Mouse (Mus musculus): ENCODE measurements around the gene 2310057M21Rik.
"Not testable (repeated sequence)": the region's sequence is repeated elsewhere in the genome, so short reads cannot be mapped to it uniquely, and the experiment has no call there.

Gene 2310057M21Rik

DNA sequence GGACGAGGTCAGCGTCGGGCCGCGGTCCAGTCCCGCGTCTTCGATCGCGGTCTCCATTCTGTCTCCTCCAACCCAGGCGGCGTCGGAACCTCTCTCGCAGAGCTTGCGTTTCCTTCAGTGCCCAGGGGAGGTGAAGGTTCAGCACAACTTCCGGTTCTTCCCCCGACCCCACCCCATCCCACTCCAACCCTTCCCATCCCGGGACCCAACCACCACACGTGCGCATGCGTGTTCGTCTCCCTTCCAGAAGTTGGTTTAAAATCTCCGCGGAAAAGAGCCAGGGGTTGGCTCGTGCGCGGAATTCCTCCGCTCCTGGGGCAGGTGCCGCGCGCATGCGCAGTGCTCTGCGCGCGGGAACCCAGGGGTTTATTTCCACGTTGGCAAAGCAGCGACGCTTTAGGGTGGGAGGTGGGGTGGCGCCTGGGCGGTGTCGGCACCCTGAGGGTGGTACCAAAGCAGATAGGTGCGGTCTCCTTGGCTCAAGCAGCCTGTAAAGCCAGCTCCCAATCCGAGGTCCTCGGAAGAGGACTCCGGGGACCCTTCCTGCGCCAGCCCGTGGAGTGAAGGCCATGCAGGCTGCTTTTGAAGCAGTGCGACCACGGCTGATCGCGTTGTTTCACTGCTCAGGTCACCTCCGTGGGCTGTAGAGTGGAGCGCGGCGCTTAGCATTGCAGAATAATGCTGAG is at the start of gene 2310057M21Rik:
2310057M21Rik (minus strand) TSS at position 145 of the 686 bp plus-strand sequence.
- DNase-seq, result peak; percentile 94 to 95

DNA sequence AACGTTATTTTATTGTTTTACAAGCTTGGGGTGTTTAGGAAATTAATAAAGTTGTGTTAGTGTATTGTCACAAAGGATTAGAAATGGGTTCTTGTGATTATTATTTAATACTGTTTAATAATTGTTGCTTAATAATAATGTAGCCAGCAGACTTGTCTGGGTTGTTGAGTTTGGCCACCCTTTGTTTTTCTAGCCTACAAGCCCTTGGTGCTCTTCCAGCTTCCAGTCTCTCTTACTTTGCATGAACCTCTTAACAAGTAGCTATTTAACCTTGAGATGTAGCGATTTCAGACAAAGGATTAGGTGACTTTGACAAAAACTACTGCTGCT is 49.3 kb upstream of the 2310057M21Rik start:
- no peak for DNase-seq

DNA sequence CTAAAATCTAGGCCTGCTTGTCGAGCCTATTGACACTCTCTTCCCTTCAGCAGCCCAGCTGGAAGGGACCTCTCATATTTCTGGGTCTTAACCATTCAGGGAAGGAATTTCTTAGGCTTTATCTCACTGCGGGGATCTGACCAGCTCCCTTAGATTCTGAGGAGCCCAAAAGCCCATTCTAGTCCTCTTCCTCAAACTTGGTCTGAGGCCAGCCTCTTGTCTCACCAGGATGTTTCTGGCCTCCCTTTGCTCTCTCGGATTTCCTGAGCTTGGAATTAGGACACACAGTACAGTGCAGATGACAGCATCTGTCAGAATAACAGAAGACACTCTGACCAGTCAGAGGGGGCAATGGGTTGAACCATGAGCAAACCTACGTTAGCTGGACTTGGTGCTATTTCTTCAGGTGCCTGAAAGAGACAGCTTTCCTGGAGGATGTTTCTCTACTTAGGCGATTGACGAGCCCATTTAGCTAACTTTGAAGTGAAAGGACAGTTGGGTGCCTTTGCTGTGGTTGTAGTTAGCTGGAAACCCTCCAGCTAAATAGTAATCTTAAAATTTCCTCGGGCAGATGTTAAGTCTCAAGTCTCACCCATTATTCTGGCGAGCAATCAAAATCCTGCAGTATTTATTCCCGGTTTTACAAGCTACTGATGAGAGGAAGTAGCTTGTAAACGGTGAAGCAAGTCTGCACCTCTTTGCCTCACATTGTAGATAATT is 48.8 kb upstream of the 2310057M21Rik start:
- DNase-seq, result peak in 1 of 2 experiments; percentile 9

DNA sequence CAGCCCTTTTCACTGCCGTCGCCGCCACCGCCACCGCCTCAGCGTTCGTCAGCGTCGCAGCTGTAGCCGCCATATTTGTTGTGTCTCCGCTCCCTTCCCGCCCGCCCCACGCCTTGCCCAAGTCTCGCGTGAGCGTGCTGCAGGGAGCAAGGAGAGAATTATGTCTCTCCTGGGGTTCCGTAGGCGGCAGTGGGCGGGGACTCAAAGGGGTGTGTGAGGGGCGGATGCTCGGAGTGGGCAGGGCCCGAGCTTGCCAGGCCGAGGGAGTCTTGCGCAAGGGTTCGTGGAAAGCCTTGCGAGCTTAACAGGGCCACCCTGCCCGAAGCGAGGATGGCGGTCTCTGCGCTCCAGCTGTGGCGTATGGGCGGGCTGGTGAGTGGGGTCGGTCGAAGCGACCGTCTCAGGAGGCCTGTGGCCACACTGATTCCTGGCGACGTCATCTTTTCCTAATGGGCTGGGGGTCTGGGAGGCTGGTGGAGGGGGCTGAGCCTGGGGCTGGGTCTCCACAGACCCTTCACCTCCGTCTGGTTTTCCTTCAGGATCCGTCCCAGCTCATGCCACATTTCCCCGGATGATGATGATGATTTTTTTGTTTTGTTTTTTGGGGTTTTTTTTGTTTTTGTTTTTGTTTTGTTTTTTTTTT is 48.0 kb upstream of the 2310057M21Rik start, which contains the start of the genes Ikzf5 and Acadsb:
Ikzf5 (minus strand) TSS at position 106 of the 643 bp plus-strand sequence.
Acadsb (plus strand) TSS at position 186 of the 643 bp plus-strand sequence.
- DNase-seq, result peak; percentile 99

DNA sequence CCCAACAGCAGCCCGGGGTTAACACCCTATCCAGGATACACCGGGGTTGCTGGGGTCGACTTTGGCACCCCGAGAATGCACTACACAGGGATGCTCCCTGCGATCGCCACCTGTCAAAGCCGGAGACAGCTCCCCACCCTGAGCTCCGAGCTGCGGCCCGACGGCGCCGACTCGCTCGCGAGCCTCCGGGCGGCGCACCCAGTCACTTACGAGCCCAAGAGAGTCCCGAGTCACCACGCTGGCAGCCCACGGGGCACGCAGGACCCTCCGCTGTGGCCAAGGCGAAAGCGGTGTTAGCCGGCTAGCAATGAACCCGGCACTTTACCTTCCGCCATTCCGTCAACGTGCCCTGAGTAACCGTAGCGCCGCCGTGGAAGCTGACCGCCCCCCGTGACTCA is 47.4 kb upstream of the 2310057M21Rik start:
- DNase-seq, result no peak

DNA sequence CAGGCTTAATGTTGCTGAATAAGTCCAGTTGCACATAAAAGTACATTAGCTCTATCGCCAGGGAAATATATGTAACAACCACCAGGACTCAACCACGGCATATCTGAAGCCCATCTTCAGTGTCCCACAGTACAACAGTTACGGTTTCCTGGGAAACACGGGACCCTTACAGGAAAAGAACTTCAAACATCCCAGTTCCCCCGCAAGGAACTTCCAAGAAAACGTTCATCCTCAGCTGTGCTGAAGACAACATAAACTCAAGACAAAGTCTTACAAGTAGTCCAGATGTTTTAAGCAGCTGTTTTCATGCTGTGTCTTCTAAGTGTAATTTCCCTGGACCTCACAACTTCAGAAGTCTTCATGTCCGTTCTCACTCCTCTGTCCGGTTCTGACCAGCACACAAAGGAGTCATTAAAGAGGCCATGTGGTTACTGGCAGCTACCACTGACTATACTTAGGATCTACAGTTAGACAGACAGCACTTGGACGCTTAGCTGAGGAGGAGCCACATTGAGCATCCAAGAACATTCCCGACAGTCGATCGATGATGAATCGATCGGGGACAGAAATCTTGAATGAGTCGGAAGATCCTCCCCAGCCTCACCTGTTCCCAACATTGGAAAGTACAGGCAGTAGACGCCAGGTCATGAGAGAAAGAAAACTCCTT is 46.9 kb upstream of the 2310057M21Rik start:
- no peak for DNase-seq

DNA sequence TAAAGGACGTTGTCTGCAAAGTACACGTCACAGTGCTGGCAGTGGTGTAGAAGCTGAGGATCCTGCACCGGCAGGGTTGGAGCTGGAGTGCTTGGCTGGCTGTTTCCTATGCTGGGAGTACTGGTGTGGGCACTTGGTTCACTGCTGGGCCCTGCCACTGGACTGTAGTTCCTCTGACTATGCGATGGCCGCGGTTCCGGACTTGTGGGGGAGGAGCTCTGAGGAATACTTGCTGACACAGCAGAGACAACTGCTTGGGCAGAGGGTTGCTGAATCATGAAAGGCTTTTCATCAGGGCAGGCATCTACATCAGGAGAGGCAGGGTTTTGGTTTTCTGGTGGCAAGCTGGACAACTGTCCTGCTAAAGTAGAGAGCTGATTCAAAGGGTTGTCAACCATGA is 29.2 kb upstream of the 2310057M21Rik start:
- DNase-seq, result not testable (repeated sequence)

DNA sequence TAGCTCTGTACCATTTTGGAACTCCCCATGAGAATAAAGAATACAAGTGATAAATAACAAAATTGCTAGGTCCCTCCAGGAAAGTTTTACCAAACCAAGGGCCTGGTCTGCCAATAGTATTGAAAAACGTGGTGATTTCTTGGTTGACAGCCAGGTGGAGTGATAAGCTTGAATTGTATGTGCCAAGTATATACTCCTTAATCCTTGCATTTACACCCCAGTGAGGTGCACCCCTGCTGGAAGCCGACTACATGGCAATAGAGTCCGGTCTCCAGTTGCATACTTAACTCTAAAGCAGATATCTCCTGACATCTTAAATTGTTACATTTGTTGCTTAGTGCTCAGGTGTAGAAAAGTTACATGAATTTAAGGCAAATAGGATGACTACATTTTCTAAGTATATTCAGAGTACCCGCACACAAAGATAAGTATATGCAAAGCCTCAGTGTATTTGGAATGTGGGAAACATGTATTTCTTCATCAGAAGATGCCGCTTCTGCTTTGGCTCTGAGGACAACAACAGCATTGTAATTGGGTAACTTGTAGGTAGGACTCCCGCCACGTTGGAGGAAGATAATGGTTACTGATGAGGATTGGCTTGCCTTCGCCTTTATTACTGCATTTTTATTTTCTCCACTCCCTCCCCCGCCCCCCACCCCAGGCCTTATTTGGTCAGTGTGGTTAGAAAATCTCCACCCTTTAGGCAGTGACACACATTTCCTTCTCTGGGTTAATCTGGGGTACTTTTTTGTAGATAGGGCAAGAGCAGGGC is 9.5 kb upstream of the 2310057M21Rik start:
- no peak for DNase-seq

DNA sequence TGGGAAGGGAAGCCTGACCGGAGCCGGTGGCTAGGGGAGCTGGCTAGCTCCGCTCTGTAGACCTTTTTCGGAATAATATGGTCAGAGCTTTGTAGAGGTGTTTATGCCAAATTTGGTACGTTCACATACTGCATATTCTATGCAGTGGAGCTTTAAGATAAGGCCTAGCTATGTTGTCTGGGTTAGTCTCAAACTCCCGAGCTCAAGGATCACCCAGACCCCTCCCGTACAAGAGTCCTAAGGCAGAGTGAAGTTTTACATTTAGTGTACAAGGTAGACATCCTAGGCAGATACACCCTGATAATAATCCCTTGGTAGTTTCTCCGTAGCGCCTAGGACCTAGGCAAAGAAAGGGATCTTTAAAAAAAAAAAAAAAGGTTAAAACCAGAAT is 8.9 kb upstream of the 2310057M21Rik start:
- no peak for DNase-seq

DNA sequence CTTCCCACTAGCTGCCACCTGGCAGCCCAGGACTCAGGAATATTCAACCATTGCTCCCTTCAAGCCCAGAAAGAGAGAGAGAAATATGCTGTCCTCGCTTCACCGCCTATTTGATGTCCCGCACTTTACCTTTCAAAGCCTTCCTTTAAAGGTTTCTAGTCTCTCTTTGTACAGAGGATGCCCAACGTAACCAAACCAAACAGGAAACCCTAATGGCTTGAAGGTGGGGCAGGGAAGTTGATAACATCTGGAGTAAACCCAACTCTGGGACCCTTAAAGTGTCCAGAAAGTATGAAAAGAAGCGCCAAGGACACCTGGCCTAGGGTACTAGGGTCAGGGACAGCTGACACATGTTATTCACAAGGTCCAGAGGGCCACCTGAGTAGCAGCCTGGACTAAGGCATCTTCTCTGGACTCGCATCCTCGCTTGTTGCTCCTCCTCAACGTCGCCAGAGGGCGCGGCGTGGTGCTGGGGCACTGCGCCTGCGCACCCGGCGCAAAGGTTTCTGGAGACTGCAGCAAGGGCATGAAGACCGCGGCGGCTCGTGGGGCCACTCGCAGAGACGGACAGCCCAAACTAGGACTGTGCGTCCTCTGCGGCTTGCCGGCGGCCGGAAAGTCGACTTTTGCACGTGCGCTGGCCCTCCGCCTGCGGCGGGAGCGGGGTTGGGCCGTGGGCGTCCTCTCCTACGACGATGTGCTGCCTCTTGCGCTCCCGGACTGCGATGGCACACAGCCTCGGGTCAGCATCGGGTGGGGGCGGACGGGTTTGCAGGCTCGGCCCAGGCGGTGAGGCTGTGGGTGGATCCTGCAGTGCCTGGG is 8.3 kb upstream of the 2310057M21Rik start, which contains the start of gene Pstk:
Pstk (plus strand) TSS at position 494 of the 822 bp plus-strand sequence.
- peak; percentile 92 to 94 for DNase-seq

DNA sequence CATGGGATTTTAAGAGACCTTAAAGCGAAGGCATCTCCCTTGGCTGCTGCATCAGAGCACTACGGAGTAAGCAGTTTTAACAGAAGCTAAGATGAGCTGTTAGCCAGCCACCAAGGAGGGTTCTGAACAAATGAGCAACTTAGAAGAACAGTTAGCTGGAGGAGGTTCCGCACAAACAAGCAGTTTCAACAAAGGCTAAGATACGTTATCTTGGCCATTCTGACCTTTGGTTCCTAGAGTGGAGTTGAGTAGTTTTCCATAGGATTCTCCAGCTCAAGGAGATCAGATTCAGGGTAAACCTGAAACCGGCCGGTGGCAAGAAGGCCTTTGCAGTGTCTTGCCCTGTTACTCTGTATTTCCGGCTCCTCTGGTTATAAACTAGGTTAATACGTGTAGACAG is 1.6 kb upstream of the 2310057M21Rik start:
- no peak for DNase-seq

DNA sequence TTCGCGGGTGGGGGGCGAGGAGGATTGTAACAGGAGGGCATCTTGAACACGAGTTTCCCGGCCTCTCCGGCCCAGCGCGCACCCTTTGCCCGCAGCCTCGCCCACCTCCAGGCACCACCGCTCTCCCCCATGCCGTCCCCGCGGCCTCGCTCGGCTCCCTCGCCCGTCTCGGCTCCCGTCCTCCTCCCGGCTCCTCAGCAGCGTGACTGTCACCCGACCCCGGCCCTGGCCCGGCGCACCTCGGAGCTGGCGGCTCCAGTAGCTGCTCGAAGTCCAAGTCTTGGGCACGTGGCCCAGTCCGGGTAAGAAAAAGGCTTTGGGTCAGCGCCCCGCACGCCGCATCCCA is 317 bp downstream of the 2310057M21Rik start:
- DNase-seq, result no peak

DNA sequence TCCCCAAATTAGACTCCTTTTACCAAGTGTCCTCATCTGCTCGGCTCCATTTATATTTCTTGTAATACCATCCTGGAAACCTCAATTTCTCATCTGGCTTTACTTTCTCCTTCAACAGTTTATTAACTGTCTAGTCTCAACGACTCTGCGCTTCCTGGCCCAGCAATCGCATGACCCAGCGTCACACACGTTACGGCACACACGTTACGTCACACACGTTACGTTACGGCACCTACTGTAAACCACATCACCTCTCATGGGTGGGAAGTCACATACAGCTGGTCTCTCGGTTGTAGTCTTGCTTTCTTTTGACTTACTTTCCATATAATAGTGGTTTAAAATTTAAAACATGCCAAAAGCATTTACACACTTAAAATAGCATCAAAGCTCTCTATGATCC is 6.5 kb downstream of the 2310057M21Rik start:
- no peak for DNase-seq

DNA sequence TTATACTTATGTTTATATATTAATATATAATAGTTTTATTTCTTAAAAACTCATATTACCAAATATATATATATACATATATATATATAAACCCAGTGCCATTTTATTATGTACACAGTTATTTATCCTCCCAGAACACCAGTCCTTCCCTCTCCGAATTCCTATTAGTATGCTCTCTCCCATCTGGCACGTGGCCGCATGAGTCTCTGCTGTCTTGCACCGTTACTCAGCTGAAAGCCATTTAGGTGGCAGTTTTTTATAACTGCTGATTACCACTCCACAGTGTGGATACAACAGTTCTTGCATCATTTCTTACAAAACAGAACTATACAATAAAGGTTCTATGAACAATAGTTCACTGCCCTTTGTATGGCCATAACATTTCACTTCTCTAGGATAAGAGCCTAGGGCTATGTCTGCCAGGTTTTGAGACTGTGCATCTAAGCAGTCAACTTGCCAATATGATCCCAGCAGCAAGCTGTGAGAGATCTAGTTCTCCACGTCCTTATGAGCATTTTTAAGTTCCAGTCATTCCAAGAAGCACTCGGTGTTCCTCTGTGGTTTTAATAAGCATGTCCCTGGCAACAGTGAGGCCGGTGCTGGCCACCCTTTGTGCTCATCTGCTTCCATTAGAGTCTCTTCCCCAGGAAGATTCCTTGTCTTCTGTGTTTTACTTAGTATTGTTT is 16.6 kb downstream of the 2310057M21Rik start:
- peak in 1 of 2 experiments; percentile 18 for DNase-seq

DNA sequence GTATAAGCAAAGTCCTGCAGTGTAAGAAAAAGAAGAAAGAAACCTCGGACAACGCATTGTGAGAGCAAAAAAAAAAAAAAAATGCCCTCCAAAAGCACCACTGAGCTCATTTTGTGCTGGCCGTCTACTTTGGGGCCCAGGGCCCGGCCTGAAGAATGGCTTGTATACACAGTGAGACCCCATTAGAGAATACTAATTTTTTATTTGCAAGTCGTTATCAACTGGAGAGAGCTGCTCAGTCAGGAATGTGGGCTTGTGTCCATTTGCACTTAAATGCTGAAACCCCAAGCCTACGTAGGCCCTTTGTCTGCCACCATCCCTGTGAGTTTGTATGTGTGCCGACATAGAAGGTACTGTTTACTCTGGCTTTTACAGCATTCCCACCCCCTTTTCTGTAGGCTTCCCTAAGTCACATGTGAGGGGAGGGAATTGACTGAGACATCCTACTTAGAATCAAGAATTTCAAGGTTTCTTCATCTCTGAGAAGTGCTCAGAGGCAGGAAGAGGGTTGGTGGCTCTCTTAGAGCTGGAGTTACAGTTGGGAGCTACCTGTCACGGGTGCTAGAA is 25.0 kb downstream of the 2310057M21Rik start:
- DNase-seq, result no peak

DNA sequence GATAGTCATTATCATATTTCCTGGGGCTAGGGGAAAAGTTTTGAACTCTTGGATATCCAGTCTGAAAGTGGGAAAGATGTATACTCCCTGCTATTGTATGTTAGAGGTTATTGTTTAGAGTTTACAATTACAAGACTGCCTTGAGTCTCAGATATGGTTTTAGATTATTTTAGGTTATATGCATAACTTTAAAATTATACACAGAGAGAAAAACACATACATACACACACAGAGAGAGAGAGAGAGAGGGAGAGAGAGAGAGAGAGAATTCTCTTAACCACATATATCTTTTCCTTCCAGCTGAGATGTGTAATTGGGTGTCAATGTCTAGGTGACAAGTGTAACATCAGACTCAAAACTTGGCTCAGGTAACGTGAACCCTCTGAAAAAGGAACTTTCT is 29.0 kb downstream of the 2310057M21Rik start, which contains the start of gene Fam24a:
Fam24a (plus strand) TSS at position 301 of the 400 bp plus-strand sequence.
- no peak for DNase-seq

DNA sequence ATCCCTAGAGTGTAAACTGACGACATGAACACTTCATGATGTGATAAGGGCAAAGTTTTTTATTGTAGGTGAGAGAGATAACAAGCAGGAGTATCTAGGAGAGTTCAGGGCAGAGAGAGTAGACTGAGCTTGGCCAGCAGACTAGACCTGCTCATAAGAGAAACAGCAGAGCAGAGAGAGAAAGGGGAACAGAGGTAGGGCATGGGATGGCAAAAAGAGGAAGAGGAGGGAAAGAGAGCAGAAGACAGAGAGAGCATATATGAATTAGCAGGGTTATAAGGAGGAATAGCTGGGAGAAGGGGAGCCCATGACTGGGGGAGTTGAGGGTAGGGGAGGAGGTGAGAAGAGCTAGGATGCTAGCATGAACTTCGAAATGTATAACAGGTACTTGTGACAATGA is 30.9 kb downstream of the 2310057M21Rik start:
- DNase-seq, result no peak

DNA sequence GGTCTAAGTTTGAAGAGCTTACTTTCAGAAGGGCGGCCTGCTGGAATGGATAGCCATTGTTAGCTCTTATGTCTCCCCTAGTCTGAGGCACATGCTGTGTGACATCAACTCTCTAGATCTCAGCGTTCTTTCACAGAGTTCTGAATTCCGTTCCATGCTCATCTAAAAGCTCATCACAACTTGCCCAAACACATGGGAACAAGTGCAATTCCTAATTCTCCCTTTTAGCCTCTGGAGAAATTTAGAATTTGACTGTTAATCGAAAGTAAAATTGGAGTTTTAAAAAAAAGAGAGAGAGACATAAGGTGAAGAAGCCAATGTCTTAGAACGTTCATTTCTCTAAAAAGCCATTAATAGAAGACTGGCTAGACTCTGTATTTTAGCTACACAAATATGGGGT is 33.1 kb downstream of the 2310057M21Rik start, which contains the start of gene Fam24b:
Fam24b (minus strand) TSS at position 101 of the 400 bp plus-strand sequence.
- DNase-seq, result no peak

DNA sequence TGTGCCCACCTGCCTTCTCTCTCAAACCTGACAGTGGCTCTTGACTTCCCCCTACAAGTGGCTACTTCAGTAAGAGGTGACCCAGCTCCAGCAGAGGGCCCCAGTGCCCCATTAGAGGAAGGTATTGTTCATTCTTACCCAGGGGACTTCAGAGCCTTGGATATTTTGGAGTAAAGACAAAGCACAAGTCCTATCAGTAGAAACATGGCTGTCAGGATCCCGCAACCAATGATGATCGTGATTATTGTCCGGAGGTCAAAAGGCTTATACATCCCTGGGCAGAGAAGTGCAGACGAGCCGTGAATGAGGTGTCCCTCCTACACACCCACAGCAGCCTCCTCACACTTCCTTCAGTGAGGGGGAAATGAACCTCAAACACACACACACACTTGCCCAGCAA is 35.5 kb downstream of the 2310057M21Rik start:
- no peak for DNase-seq

DNA sequence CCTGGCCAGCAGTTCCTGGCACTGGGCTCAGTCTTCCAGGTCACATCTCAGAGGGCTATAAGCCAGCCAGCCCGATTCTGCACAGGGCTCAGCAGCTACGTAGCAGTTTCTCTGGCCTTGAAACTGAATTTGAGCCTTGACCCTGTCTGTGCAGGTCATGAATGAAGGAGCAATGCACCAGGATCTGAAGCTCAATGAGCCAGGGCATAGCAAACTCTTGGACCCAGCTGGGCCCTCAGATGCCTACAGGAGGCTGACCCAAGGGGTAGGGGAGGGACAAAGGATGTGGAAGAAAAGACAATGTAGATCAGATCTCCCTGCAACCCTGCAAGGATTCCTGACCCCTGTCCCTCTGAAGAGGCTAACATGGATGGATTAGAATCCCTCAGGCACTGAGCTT is 40.4 kb downstream of the 2310057M21Rik start, which contains the start of gene Cuzd1:
Cuzd1 (minus strand) TSS at position 101 of the 400 bp plus-strand sequence.
- DNase-seq, result no peak
